Mouse (Mus musculus): ENCODE measurements around the gene Pkp4. TPM values are rescaled to one million over a fixed set of nuclear protein-coding genes. Genes with fewer than 3 reads are reported as not detected.

The Pkp4 gene
- polyA plus RNA-seq, 1 experiment from 2014 or later = 27.7 TPM

DNA sequence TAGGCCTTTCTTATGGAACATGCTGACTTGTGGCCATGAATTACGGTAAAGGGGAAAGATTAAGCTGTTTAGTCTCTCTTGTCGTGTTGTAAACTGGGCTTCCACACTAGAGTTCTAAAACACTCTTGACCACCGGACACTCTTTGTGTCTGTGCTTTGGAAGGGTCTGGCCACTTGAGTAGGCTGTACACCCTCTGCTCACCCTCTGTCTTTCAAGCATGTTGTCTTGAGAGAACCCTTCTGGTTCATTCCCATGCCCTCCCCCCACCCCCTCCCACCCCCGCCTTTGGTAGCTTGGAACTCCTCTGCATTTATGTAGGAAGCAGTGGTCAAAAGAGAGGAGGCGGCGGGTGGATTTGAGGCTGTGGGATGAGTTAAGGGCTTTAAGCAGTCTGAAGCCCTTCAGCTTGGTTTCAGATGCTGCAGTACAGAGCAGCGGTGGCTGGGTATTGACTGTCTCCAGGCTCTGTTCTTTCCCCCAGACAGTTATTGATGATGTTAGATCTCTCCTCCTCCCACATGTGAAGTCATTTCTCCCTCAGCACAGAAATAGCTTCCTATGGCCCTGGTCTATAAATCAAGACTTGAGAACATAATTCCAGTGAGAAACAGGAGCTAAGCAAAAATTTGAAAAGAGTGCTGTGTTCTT lies 120.4 kb downstream of the Pkp4 start:
- no peaks in the 10 kb centered on the region for H3K36me3 ChIP-seq (ENCODE audit: control insufficient read depth, insufficient read depth)
- H3K4me2 ChIP-seq (replicated peaks; ENCODE audit: low read depth) = no peak overlapping the region
- WGBS = 83% methylated on average over 7 of the region's 7 CpGs
- no peak overlapping the region for H3K9ac ChIP-seq (ENCODE audit: low read depth, low read length)
- no peak for ATAC-seq
- H3K4me3 ChIP-seq (ENCODE audit: low read depth, low read length) = no peak overlapping the region
- no peaks in the 10 kb centered on the region for H3K4me1 ChIP-seq (replicated peaks; ENCODE audit: control insufficient read depth, insufficient read depth, low read length)
- no peaks in the 10 kb centered on the region for H3K27me3 ChIP-seq (replicated peaks; ENCODE audit: control insufficient read depth, insufficient read depth, low read length)
- H3K9me3 ChIP-seq (ENCODE audit: control insufficient read depth) = no peaks in the 10 kb centered on the region
- TF ChIP-seq CTCF (IDR thresholded peaks at IDR 0.05; ENCODE audit: low read depth) = no peak
- no peak overlapping the region for H3K27ac ChIP-seq (ENCODE audit: low read depth, low read length)

DNA sequence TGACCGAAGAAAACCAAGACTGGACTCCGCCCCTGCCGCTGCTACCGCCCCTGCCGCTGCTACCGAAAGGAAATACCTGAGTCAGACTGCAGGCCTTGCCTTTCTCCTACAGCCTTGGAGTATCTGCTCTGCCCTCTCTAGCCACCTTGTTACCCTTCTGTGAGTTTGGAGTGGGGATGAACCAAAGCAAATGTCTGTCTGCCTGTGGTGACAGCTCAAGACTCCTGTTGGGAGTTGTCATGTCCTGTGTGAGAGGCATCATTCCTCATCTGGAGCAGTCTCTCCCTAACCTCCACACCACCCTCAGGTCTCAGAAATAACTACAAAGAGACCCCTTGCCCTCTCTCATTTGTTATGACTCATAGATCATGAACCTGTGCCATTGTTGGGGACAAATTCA lies 122.3 kb downstream of the Pkp4 start:
- H3K4me2 ChIP-seq (replicated peaks; ENCODE audit: low read depth) = no peak overlapping the region
- no peak for ATAC-seq
- H3K4me1 ChIP-seq (replicated peaks; ENCODE audit: control insufficient read depth, insufficient read depth, low read length) = no peaks in the 10 kb centered on the region
- no peak overlapping the region for H3K9ac ChIP-seq (ENCODE audit: low read depth, low read length)
- no peak overlapping the region for H3K27ac ChIP-seq (ENCODE audit: low read depth, low read length)
- no peaks in the 10 kb centered on the region for H3K9me3 ChIP-seq (ENCODE audit: control insufficient read depth)
- H3K4me3 ChIP-seq (ENCODE audit: low read depth, low read length) = no peak overlapping the region
- 93% methylated on average over 6 of the region's 6 CpGs for WGBS
- H3K27me3 ChIP-seq (replicated peaks; ENCODE audit: control insufficient read depth, insufficient read depth, low read length) = no peaks in the 10 kb centered on the region
- no peaks in the 10 kb centered on the region for H3K36me3 ChIP-seq (ENCODE audit: control insufficient read depth, insufficient read depth)
- no peak for TF ChIP-seq CTCF (IDR thresholded peaks at IDR 0.05; ENCODE audit: low read depth)

DNA sequence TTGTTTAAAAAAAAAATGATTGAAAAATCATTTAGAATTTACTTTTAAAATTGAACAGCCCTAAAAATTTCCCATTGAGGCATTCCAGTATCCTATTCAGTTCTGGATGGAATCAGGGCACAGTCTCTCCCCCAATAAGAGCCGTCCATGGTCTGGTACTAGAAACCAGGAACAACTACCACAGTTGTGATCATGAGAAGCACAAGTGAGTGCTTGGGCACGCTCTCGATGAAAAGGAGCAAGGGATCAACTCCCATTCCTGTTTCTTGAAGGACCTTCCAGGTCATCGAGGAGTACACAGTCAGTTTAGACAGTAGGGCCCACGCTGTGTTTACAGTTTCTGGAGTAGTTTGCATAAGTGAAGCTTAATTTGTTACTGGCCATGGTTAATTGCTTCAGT lies 123.6 kb downstream of the Pkp4 start:
- Histone ChIP-seq H3K9me3 (ENCODE audit: control insufficient read depth) (no peaks in the 10 kb centered on the region), H3K27me3 (replicated peaks; ENCODE audit: control insufficient read depth, insufficient read depth, low read length) (no peaks in the 10 kb centered on the region), H3K36me3 (ENCODE audit: control insufficient read depth, insufficient read depth) (no peaks in the 10 kb centered on the region), H3K27ac (ENCODE audit: low read depth, low read length) (no peak overlapping the region), H3K9ac (ENCODE audit: low read depth, low read length) (no peak overlapping the region), H3K4me2 (replicated peaks; ENCODE audit: low read depth) (no peak overlapping the region), H3K4me1 (replicated peaks; ENCODE audit: control insufficient read depth, insufficient read depth, low read length) (no peaks in the 10 kb centered on the region), H3K4me3 (ENCODE audit: low read depth, low read length) (no peak overlapping the region)
- no peak for TF ChIP-seq CTCF (IDR thresholded peaks at IDR 0.05; ENCODE audit: low read depth)
- 89% methylated on average over 5 of the region's 5 CpGs for WGBS
- ATAC-seq = no peak

DNA sequence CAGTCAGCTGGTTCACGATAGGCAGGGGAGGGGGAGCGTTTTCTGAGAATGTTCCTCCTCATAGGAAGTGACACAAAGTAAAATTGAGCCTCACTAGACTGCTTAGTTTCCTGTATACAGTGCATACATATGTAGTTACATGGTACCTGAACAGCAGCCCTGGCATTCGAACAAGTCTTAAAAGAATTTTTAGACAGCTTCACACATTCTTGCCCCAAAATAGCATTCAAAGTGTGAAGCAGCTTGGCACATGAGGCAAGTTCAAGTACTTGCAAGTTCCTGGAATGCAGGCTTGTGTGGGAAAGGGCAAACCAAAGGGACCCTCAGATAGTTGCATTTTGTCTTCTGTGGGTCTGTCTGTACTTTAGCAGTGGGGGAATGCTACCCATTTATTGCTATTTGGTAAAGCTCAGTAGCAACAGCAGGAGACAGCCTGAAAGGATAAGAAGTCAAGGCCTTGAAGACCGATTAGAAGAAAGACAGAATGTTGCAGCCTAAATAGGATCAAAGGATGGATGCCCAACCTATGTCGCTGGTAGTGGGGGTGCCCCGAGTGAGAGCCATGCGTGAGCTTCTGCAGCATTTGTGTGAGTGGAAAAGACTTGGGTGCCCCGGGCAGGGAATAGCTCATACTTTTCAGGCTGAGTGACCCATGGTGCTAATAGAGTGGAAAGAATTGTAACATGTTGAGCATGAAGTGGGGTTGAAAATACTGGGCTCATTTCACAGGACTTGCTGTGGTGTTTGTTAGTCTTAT lies 124.3 kb downstream of the Pkp4 start:
- H3K9me3 ChIP-seq (ENCODE audit: control insufficient read depth) = no peaks in the 10 kb centered on the region
- H3K4me1 ChIP-seq (replicated peaks; ENCODE audit: control insufficient read depth, insufficient read depth, low read length) = no peaks in the 10 kb centered on the region
- WGBS = 85% methylated on average over 8 of the region's 8 CpGs
- no peak overlapping the region for H3K9ac ChIP-seq (ENCODE audit: low read depth, low read length)
- H3K4me3 ChIP-seq (ENCODE audit: low read depth, low read length) = no peak overlapping the region
- H3K27me3 ChIP-seq (replicated peaks; ENCODE audit: control insufficient read depth, insufficient read depth, low read length) = no peaks in the 10 kb centered on the region
- TF ChIP-seq CTCF (IDR thresholded peaks at IDR 0.05; ENCODE audit: low read depth) = no peak
- no peaks in the 10 kb centered on the region for H3K36me3 ChIP-seq (ENCODE audit: control insufficient read depth, insufficient read depth)
- ATAC-seq = no peak
- no peak overlapping the region for H3K27ac ChIP-seq (ENCODE audit: low read depth, low read length)
- no peak overlapping the region for H3K4me2 ChIP-seq (replicated peaks; ENCODE audit: low read depth)

DNA sequence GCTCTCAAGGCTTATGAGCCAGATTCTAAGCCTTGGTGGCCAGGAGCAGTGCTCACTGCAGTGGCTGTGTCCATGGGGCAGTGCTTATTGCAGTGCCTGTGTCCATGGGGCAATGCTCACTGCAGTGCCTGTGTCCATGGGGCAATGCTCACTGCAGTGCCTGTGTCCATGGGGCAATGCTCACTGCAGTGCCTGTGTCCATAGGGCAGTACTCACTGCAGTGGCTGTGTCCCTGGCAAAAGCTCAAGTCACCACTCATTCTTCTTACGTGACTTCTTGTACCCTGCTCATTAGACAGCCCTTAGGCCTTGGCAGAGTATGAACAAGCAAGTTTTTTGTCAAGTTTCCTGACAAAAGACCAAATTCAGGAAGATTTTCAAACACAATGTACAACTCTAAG lies 124.9 kb downstream of the Pkp4 start:
- H3K4me1 ChIP-seq (replicated peaks; ENCODE audit: control insufficient read depth, insufficient read depth, low read length) = no peaks in the 10 kb centered on the region
- no peak for TF ChIP-seq CTCF (IDR thresholded peaks at IDR 0.05; ENCODE audit: low read depth)
- no peak overlapping the region for H3K9ac ChIP-seq (ENCODE audit: low read depth, low read length)
- no peak overlapping the region for H3K27ac ChIP-seq (ENCODE audit: low read depth, low read length)
- WGBS = 50% methylated on average over 1 of the region's 1 CpGs
- H3K27me3 ChIP-seq (replicated peaks; ENCODE audit: control insufficient read depth, insufficient read depth, low read length) = no peaks in the 10 kb centered on the region
- no peaks in the 10 kb centered on the region for H3K36me3 ChIP-seq (ENCODE audit: control insufficient read depth, insufficient read depth)
- no peak for ATAC-seq
- no peaks in the 10 kb centered on the region for H3K9me3 ChIP-seq (ENCODE audit: control insufficient read depth)
- no peak overlapping the region for H3K4me3 ChIP-seq (ENCODE audit: low read depth, low read length)
- H3K4me2 ChIP-seq (replicated peaks; ENCODE audit: low read depth) = no peak overlapping the region

DNA sequence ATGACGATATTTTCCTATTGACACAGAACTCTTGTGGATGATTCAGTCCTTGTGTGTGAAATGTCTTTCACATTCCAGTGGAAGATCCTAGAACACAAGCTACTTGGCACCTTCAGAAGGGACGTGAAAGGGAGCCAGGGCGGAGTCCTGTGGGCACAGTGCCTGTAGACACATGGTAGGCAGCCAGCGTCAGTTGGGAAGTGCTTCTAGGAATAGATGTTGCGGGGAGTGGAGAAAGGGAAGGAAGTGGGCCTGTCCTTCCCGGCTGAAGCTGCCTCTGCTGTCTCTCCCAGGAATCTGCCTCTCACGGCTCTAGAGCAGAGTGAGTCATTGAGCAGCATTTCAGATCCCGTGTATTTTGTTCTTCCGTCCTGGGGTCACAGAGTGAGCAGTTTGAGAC lies 125.6 kb downstream of the Pkp4 start:
- no peak; the same call in 1 of the 2 replicates for ATAC-seq
- 50% methylated on average over 9 of the region's 9 CpGs for WGBS
- Histone ChIP-seq H3K27ac (ENCODE audit: low read depth, low read length) (no peak overlapping the region), H3K4me2 (replicated peaks; ENCODE audit: low read depth) (no peak overlapping the region), H3K4me3 (ENCODE audit: low read depth, low read length) (no peak overlapping the region), H3K4me1 (replicated peaks; ENCODE audit: control insufficient read depth, insufficient read depth, low read length) (no peaks in the 10 kb centered on the region), H3K9ac (ENCODE audit: low read depth, low read length) (no peak overlapping the region), H3K9me3 (ENCODE audit: control insufficient read depth) (no peaks in the 10 kb centered on the region), H3K36me3 (ENCODE audit: control insufficient read depth, insufficient read depth) (no peaks in the 10 kb centered on the region), H3K27me3 (replicated peaks; ENCODE audit: control insufficient read depth, insufficient read depth, low read length) (no peaks in the 10 kb centered on the region)
- TF ChIP-seq CTCF (IDR thresholded peaks at IDR 0.05; ENCODE audit: low read depth) = no peak

All from intestine, postnatal 0 days (tissue).